Mouse (Mus musculus): ENCODE results near the gene Ces1c.

DNA sequence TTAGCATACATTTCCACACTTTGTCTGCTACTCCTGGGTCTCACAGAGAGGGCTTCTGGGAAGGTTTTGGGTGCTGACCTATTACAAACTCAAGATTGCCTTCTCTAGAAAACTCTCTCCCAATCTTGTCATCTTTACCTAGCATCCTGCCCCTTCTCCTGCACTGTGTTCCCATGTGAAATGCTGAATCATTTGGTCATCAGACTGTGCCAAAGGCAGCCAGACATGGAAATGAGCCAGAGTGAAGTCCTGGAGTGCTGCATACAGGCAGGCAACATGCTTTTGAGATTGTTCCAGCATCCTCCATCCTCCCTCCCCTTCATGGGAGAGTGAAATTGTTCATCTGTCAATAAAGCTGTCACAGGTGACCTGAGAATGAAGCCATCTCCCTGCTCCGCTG, 20.3 kb upstream of the Ces1c start:
- TF ChIP-seq CTCF (IDR thresholded peaks at IDR 0.05; ENCODE audit: low read depth) (no peak), EP300 (IDR thresholded peaks at IDR 0.05; ENCODE audit: low read depth) (no peak)

Data from heart, postnatal 0 days (tissue).